Mouse (Mus musculus): Measurements from ENCODE around the gene Fmo3. TPM values are rescaled to one million over a fixed set of nuclear protein-coding genes. Genes with fewer than 3 reads are reported as not detected.

The Fmo3 gene
- polyA plus RNA-seq, 1 experiment from 2014 or later: not detected

GRCm38 (mm10) chr1:162916661-162917060 lies 67.7 kb downstream of the Fmo3 start:
- H3K4me1 ChIP-seq: no peaks in the 10 kb centered on the region
- H3K9me3 ChIP-seq: no peaks in the 10 kb centered on the region
- WGBS: 75% methylated on average over 8 of the region's 8 CpGs
- no peaks in the 10 kb centered on the region for H3K36me3 ChIP-seq
- H3K27me3 ChIP-seq: no peaks in the 10 kb centered on the region
- no peak overlapping the region for H3K9ac ChIP-seq (replicated peaks)
- no peak overlapping the region for H3K4me3 ChIP-seq
- no peak overlapping the region for H3K4me2 ChIP-seq (replicated peaks)
- no peak overlapping the region for H3K27ac ChIP-seq (replicated peaks)
- ATAC-seq (ENCODE audit: low FRiP score, low read depth): no peak

- H3K36me3 ChIP-seq: no peaks in the 10 kb centered on the region
- H3K9ac ChIP-seq (replicated peaks): no peak overlapping the region
- H3K4me1 ChIP-seq: no peaks in the 10 kb centered on the region
- H3K27ac ChIP-seq (replicated peaks): no peak overlapping the region
- no peak overlapping the region for H3K4me3 ChIP-seq
- no peak overlapping the region for H3K4me2 ChIP-seq (replicated peaks)
- no peaks in the 10 kb centered on the region for H3K9me3 ChIP-seq
- H3K27me3 ChIP-seq: no peaks in the 10 kb centered on the region
- no peak for ATAC-seq (ENCODE audit: low FRiP score, low read depth)
- 89% methylated on average over 4 of the region's 4 CpGs for WGBS
Measured at GRCm38 (mm10) chr1:162914932-162915556, 69.3 kb downstream of the Fmo3 start.

GRCm38 (mm10) chr1:162912085-162912484 lies 72.2 kb downstream of the Fmo3 start:
- H3K36me3 ChIP-seq: no peaks in the 10 kb centered on the region
- no peak overlapping the region for H3K9ac ChIP-seq (replicated peaks)
- H3K9me3 ChIP-seq: no peaks in the 10 kb centered on the region
- no peaks in the 10 kb centered on the region for H3K4me1 ChIP-seq
- H3K27me3 ChIP-seq: no peaks in the 10 kb centered on the region
- no peak overlapping the region for H3K4me3 ChIP-seq
- H3K27ac ChIP-seq (replicated peaks): no peak overlapping the region
- H3K4me2 ChIP-seq (replicated peaks): no peak overlapping the region
- ATAC-seq (ENCODE audit: low FRiP score, low read depth): no peak

Other genes with a start within 250 kb of the Fmo3 start
- 154 and 171 TPM in 2 replicates for gene Prrc2c, start 244.0 kb downstream of the Fmo3 start, polyA plus RNA-seq (2016; fragmentation: Nextera tagmentation; extraction: Ambion mirVana)
- 0.18 and 0.24 TPM in 2 replicates for gene Fmo4, start 170.6 kb downstream of the Fmo3 start, polyA plus RNA-seq (2016; fragmentation: Nextera tagmentation; extraction: Ambion mirVana)
- 25.0 and 26.9 TPM in 2 replicates for gene Fmo1, start 117.9 kb downstream of the Fmo3 start, polyA plus RNA-seq (2016; fragmentation: Nextera tagmentation; extraction: Ambion mirVana)
- 0.15 TPM in 1 of 2 replicates, not detected in the other for gene Fmo2, start 85.8 kb downstream of the Fmo3 start, polyA plus RNA-seq (2016; fragmentation: Nextera tagmentation; extraction: Ambion mirVana)
- gene Fmo6, start 47.0 kb downstream of the Fmo3 start, polyA plus RNA-seq (2016; fragmentation: Nextera tagmentation; extraction: Ambion mirVana): not detected in 2 replicates
- not detected in 2 replicates for gene Mroh9, start 101.1 kb upstream of the Fmo3 start, polyA plus RNA-seq (2016; fragmentation: Nextera tagmentation; extraction: Ambion mirVana)